Mouse (Mus musculus) G1E (cell line): ENCODE measurements around the gene Cyren. TPM values are rescaled to one million over a fixed set of nuclear protein-coding genes. Genes with fewer than 3 reads are reported as not detected.

Experiments used
- ATAC-seq: 2 replicates; pipeline ENCODE4 v1.8.0; 2016; ENCODE audit warnings: mild to moderate bottlenecking; ENCODE audit not compliant: insufficient number of reproducible peaks, poor library complexity, low FRiP score, severe bottlenecking; ENCODE audit errors: extremely low read depth
- DNase-seq: peaks from one replicate; pipeline ENCODE4 v3.0.0; 2012; ENCODE audit warnings: low spot score
- H3K27me3 ChIP-seq: 2 replicates; pipeline ENCODE4 v1.6.1; 2012; ENCODE audit warnings: mild to moderate bottlenecking, low read length, inconsistent platforms; ENCODE audit not compliant: insufficient read depth
- H3K36me3 ChIP-seq: replicated peaks from 2 replicates; pipeline ENCODE3; 2012; ENCODE audit warnings: mild to moderate bottlenecking, inconsistent platforms
- H3K4me1 ChIP-seq: 2 replicates; pipeline ENCODE4 v1.6.1; 2012; ENCODE audit warnings: low read depth, low read length, inconsistent platforms, mixed read lengths; ENCODE audit not compliant: insufficient read depth
- H3K4me3 ChIP-seq: 2 replicates; pipeline ENCODE4 v1.5.1; 2012; ENCODE audit warnings: low read depth, mild to moderate bottlenecking, inconsistent platforms, low read length, moderate library complexity, mixed read lengths
- H3K9me3 ChIP-seq: replicated peaks from 2 replicates; pipeline ENCODE4 v1.6.1; 2012; ENCODE audit warnings: inconsistent platforms
- CTCF ChIP-seq: IDR thresholded peaks from 2 replicates; pipeline ENCODE4 v1.5.1; 2012; ENCODE audit warnings: low read depth, low read length, inconsistent platforms, mixed read lengths
- GATA1 ChIP-seq: IDR thresholded peaks from 2 replicates; pipeline ENCODE4 v1.6.1; 2012; ENCODE audit warnings: borderline replicate concordance, low read length, inconsistent platforms, mixed read lengths
- GATA2 ChIP-seq: IDR thresholded peaks from 2 replicates; pipeline ENCODE4 v1.6.1; 2012; ENCODE audit warnings: low read depth, low read length, inconsistent platforms, borderline replicate concordance
- POLR2AphosphoS5 ChIP-seq: IDR thresholded peaks from 2 replicates; pipeline ENCODE4 v1.6.1; 2012; ENCODE audit warnings: low read depth, low read length, inconsistent platforms; ENCODE audit not compliant: insufficient replicate concordance
- TAL1 ChIP-seq: conservative IDR thresholded peaks from 2 replicates; pipeline ENCODE4 v1.6.1; 2012; ENCODE audit warnings: low read depth, low read length, inconsistent platforms, mixed read lengths
- polyA plus RNA-seq: library from polyadenylated mRNA; stranded (reverse); fragments of >175 nt; gene quantifications from 2 replicates; pipeline ENCODE4 v1.2.3, GENCODE M21; 2012
- total RNA-seq, 2 experiments: library from RNA; stranded (forward) in 1 of 2; stranded (reverse) in 1 of 2; fragments of 200-1000 nt in 1 of 2; fragments of >200 nt in 1 of 2; fragmentation: Nextera tagmentation in 1 of 2; gene quantifications; 2 replicates each; pipeline ENCODE4 v1.2.3; 2014 to 2017

The Cyren gene
- 12.8 and 17.4 TPM in 2 replicates for total RNA-seq (2014; fragmentation: Nextera tagmentation)
- total RNA-seq (2017): 20.1 and 25.3 TPM in 2 replicates
- polyA plus RNA-seq: 7.9 and 8.1 TPM in 2 replicates

GRCm38 (mm10) chr6:34877509-34878321 is at the start of gene Cyren:
Cyren (minus strand) TSS chr6:34878060.
- TF ChIP-seq GATA1: no peak
- TF ChIP-seq POLR2AphosphoS5: no peak
- TF ChIP-seq TAL1: no peak
- no peak for TF ChIP-seq GATA2
- TF ChIP-seq CTCF: no peak
- no peaks in the 10 kb centered on the region for H3K27me3 ChIP-seq
- H3K4me3 ChIP-seq: peak within 1 kb of the TSS; percentile 86
- no peaks in the 10 kb centered on the region for H3K9me3 ChIP-seq
- peaks cover 81% of the 10 kb centered on the region for H3K36me3 ChIP-seq
- peaks cover 48% of the 10 kb centered on the region for H3K4me1 ChIP-seq
- DNase-seq: peak; percentile 90
- ATAC-seq: peak; percentile 45

GRCm38 (mm10) chr6:34927594-34927993 is 49.7 kb upstream of the Cyren start:
- no peak for ATAC-seq
- Histone ChIP-seq H3K9me3 (no peaks in the 10 kb centered on the region), H3K36me3 (no peaks in the 10 kb centered on the region), H3K4me1 (no peaks in the 10 kb centered on the region), H3K27me3 (peaks cover 14% of the 10 kb centered on the region), H3K4me3 (no peak overlapping the region)
- no peak for DNase-seq
- no peak for TF ChIP-seq GATA2

DNA sequence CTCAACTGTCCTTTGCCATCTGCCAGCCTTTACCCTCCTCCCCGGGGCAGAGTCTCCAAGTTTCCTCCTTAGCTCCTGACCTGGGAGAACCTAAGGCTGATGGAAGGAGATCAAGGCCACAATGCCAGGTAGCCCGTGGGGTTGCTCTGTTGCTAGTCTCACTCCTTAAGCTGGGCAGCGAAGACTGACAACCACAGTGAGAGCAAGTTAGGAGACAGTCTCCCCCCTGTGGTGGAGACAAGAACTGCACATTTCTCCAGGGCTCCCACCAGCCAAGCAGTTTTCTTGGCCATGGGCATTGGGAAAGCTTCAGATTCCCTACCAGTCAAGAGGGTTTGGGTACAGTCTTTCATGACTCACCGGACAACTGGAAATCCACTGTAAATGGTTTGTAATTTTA is 49.3 kb upstream of the Cyren start:
- TF ChIP-seq GATA2: no peak
- peak; percentile 84 for TF ChIP-seq CTCF
- Histone ChIP-seq H3K27me3 (peaks cover 14% of the 10 kb centered on the region), H3K4me3 (no peak overlapping the region), H3K36me3 (no peaks in the 10 kb centered on the region), H3K9me3 (no peaks in the 10 kb centered on the region), H3K4me1 (no peaks in the 10 kb centered on the region)
- peak; percentile 67 for DNase-seq
- ATAC-seq: peak; percentile 49; the same call in 1 of the 2 replicates

DNA sequence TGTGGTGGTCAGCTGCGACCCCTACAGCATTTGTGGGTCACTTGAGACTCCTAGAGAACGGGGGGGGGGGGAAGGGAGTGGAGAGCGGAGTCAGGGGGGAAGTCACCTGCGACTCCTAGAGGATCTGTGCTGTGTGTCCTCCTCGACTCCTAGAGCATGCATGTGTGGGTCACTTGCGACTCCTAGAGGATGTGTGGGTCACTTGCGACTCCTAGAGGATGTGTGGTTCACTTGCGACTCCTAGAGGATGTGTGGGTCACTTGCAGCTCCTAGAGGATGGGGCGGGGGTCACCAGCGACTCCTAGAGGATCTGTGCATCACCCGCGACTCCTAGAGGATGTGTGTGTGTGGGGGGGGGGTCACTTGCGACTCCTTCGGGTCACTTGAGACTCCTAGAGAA is 44.1 kb upstream of the Cyren start:
- ATAC-seq: peak; percentile 57; the same call in 1 of the 2 replicates
- no peaks in the 10 kb centered on the region for H3K36me3 ChIP-seq
- no peaks in the 10 kb centered on the region for H3K4me1 ChIP-seq

GRCm38 (mm10) chr6:34920631-34921030 is 42.8 kb upstream of the Cyren start:
- no peak for DNase-seq

More for the DNA sequence above, 44.1 kb upstream of the Cyren start:
- Histone ChIP-seq H3K9me3 (no peaks in the 10 kb centered on the region), H3K27me3 (peaks cover 27% of the 10 kb centered on the region), H3K4me3 (no peak overlapping the region)
- TF ChIP-seq POLR2AphosphoS5 (no peak), CTCF (0 out of 2 replicates have a peak, but pooled peaks have one; percentile 5)
- DNase-seq: peak; percentile 10

DNA sequence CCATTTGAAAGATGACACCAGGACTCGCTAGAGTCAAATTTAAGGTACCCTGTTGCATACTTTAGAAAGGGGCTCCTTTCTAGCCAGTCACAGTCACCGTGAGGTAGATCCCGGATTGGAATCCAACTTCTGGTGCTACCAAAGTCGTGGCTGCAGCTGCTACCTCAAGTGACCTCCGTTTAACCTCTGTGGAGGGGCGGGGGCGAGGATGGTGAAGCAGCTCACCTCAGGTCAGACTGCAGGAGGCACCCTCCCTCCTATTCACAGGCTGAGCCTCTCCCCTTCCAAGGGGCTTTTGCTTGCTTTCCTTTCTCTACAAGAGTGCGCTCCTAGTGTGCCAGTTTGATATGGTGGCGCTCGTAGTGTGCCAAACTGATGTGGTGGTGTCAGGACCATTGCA is 42.1 kb upstream of the Cyren start, which contains the start of gene Stra8:
TSS of gene Stra8 (plus strand) at position 208 of the 400 bp plus-strand sequence.
- Histone ChIP-seq H3K36me3 (no peaks in the 10 kb centered on the region), H3K9me3 (no peaks in the 10 kb centered on the region), H3K4me3 (no peak within 1 kb of the TSS), H3K4me1 (no peaks in the 10 kb centered on the region), H3K27me3 (peaks cover 25% of the 10 kb centered on the region)
- ATAC-seq (no peak), DNase-seq (no peak)
- TF ChIP-seq GATA1 (no peak), POLR2AphosphoS5 (no peak), CTCF (no peak), TAL1 (no peak), GATA2 (no peak)

More at GRCm38 (mm10) chr6:34920631-34921030, 42.8 kb upstream of the Cyren start:
- Histone ChIP-seq H3K9me3 (no peaks in the 10 kb centered on the region), H3K4me1 (no peaks in the 10 kb centered on the region), H3K4me3 (no peak overlapping the region), H3K36me3 (no peaks in the 10 kb centered on the region), H3K27me3 (peaks cover 29% of the 10 kb centered on the region)
- no peak for ATAC-seq
- TF ChIP-seq CTCF (no peak), TAL1 (no peak), GATA1 (no peak), GATA2 (no peak), POLR2AphosphoS5 (no peak)

GRCm38 (mm10) chr6:34919146-34919545 is 41.3 kb upstream of the Cyren start:
- no peaks in the 10 kb centered on the region for H3K36me3 ChIP-seq
- no peaks in the 10 kb centered on the region for H3K9me3 ChIP-seq
- peaks cover 23% of the 10 kb centered on the region for H3K27me3 ChIP-seq
- DNase-seq: no peak
- no peak for TF ChIP-seq CTCF
- no peak for TF ChIP-seq GATA2
- no peak for TF ChIP-seq POLR2AphosphoS5
- no peak for TF ChIP-seq TAL1
- TF ChIP-seq GATA1: no peak
- H3K4me1 ChIP-seq: no peaks in the 10 kb centered on the region; the same call in 1 of the 2 replicates
- no peak for ATAC-seq
- no peak overlapping the region for H3K4me3 ChIP-seq
